In genomic region chr14:39109566-39109965, GRCm38 (mm10) we compare ENCODE assay signal across 5 mouse cellular contexts.
"Had no signal": no experiment of that assay in that cellular context is flagged by ENCODE, and none has a peak within 500 bp of the region (broad histone marks: within the 10 kb centered on the region; RNA-seq: fewer than 3 reads in every experiment).

No protein-coding gene starts in this region.

- DNase-seq: kidney, postnatal 14 days; lung, adult 2 months; lung, postnatal 36 days; right cerebral cortex, postnatal 14 days; thymus, postnatal 36 days had no signal
